Mouse (Mus musculus): ENCODE data around the gene Szt2.

DNA sequence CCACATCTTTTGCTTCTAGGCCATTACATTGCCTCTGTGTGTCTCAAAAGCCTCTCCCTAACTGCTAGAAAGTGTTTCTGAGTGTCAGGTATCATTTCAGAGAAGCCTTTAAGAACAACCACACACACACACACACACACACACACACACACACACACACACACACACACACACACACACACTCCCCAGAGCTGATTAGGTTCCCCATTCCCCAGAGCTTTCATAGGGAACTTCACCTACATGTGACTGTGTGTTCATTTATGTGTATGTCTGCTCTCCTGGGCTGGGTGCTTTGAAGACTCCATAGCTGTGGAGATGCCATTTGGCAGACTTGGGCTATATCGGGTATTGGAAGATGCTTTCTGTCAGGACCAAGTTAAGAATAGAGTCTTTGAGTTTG, 16.3 kb upstream of the Szt2 start:
- no peak for TF ChIP-seq CTCF (IDR thresholded peaks at IDR 0.05; ENCODE audit: extremely low read depth, insufficient read depth, insufficient read length, insufficient replicate concordance)
- TF ChIP-seq POLR2A (IDR thresholded peaks at IDR 0.05; ENCODE audit: low read depth, low read length): no peak

Data from spleen, adult 2 months (tissue).